Mouse (Mus musculus) brain, adult 2 months (tissue): ENCODE results near the gene Bpifb3.

ENCODE experiments used
- DNase-seq: peaks from one replicate; pipeline ENCODE4 v3.0.0; 2011; ENCODE audit warnings: low read depth, low spot score

The Bpifb3 gene

DNA sequence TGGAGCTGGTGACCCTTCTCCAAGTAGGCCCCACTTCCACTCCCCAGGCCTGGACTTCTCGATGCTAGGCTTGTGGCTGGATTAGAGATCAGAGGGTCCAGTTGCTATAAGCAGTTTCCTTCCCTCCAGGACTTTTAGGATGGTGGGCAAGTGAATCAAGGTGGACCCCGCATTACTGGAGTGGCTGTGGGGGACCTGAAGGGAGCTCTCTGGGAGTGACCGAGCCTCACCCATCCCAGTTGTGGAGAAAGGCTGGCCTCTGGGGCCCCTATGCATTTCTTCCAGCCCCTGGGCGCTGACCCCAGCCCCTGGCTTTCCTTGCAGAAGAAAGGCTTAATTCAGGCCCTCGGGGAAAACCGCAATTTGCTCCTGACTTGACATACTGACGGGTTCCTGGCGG lies at the start of gene Bpifb3:
Gene Bpifb3 (plus strand): TSS at position 301 of the 400 bp plus-strand sequence.
- no peak for DNase-seq

- no peak for DNase-seq
Measured at GRCm38 (mm10) chr2:153870984-153871383, 47.0 kb upstream of the Bpifb3 start, which contains the start of gene Sun5. Gene Sun5 (minus strand): TSS chr2:153871084.

DNA sequence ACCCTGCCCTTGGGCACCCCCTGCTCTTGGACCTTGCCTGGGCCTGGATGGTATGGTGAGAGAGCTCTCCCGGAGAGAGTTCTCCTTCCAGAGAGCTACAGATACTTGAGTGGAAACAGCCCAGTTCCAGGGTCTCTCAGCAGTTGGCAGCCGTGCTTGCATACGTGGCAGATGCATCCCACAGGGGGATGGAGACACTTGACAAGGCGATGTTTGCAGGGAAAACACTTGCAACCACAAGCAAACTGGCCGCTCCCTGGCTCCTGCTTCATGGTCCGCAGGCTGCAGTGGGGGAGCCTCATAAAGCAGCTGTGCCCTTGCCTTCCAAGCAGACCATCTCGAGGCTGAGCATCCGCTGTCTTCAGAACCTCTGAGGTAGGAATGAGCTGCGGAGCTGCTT lies 43.3 kb upstream of the Bpifb3 start, which contains the start of gene Bpifb2:
Gene Bpifb2 (plus strand): TSS at position 301 of the 400 bp plus-strand sequence.
- DNase-seq: no peak

- DNase-seq: peak; percentile 29
Measured at GRCm38 (mm10) chr2:153899111-153899510, 18.9 kb upstream of the Bpifb3 start.

DNA sequence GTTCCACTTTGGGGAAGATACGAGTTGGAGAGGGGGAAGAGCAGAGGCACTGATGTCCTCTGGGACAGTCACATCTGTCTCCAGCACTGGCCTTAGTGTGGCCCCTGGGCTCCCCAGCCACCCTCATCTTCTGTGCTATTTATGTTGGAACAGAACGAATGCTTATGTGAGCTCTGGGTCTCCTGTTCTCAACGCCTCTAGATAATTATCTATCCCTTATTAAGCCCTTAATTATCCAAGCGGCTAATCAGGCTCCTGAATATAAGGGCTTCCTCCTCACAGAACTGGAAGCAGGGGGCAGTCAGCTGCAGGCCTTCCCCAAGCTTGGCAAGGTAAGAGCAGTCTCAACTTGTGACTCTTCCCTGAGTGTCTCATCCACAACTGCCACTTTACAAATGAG lies 17.9 kb upstream of the Bpifb3 start, which contains the start of gene Bpifb6:
Gene Bpifb6 (plus strand): TSS at position 301 of the 400 bp plus-strand sequence.
- DNase-seq: no peak

- DNase-seq: peak; percentile 88
Measured at GRCm38 (mm10) chr2:153902726-153903125, 15.3 kb upstream of the Bpifb3 start.

DNA sequence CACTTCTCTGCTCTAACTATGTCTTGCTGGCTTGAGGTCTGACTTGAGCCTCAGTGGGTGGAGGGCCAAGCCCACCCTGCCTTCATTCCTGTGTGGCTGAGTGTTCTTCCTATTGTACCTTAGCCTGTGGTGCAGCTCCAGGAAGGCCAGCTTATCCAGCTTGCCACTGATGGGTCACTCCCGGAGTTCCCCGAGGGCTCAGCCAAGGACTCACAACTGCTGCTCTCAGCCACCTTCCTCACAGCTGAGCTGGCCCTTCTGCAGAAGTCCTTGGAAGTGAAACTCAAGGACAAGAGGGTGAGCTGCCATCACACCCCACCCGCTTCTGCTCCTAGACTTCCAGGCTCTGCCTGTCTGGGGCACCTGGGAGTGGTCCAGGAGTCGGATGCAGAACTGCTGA lies 11.4 kb upstream of the Bpifb3 start:
- no peak for DNase-seq

DNA sequence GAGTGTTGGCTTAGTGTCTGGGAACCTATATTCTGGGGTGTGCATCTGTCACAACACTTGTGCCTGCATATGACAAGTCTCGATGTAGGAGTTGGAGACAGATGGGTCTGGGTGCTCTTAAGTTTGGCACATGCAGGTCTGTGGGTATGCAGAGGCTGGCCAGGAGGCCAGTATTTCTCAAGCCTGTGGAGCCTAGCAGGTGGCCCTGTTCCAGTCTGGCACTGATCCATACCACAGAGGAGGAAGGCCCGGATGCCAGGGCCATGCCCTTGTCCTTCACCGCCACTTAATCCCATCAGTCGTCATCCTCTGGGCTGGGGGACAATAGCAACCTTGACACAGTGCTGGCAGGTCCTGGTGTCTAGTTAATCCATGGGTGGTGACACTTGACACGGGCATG lies 3.9 kb upstream of the Bpifb3 start:
- peak; percentile 76 for DNase-seq

- DNase-seq: peak; percentile 84
Measured at GRCm38 (mm10) chr2:153921246-153921645, 3.2 kb downstream of the Bpifb3 start.

DNA sequence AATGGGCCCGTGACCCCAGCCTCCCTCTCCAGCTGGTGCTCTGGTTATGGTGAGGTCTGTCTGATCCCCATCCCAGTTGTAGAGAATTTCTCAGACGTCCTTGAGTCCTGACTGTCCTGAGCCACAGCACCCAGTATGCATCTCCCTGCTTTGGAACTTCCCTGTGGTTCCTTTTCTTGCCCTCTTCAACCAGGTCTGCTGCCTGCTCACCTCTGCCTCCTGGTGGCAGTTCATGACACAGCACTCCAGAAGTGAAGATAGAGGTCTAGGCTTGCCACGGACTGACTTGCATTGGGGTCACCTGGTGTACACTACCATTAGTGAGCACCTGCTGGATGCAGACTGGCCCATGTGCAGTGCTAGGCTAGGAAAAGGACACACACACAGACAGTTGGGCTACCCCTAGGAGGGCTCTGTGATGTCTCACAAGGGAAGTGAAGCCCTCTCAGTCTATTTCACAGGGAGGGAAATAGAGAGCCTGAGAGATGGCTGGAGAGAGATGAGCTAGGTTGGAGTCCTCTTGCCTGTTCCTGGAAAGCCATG lies 11.9 kb downstream of the Bpifb3 start:
- peak; percentile 50 for DNase-seq

DNA sequence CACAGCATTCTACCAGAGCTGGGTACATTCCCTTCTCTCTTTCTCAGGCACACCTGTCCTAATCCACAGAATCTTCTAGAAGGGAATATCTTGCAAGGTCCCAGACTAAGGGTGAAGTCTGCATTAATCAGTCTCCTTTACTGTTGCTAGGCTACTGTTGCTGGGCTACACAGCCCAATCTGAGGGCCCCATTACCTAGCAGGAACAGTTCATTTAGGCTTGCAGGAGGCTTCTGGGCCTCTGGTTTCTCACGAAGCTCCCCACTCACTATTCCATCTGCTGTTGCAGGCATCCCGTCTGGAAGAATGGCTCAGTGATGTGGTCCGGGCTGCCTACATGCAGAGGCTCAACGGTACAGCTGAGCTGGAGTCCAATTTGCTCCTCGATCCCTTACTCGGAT lies 13.1 kb downstream of the Bpifb3 start:
- peak; percentile 55 for DNase-seq

DNA sequence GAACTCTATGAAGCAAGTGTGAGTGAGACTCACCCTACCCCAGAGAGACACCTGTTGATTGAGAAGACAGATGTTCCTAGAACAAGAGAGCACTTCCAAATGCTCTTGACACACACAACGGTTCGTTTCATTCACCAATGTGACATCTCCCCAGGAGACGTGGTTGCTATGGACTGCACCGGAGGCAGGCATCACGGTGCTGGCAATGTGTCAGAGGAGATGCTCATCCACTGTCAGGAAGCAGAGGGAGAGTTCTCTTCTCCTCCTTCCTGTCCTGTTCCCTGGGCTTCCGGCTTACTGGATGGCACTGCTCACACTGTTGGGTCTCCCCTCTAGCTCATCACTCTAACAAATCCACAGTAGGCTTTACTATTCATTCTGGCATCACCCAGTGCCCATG lies 15.3 kb downstream of the Bpifb3 start:
- peak; percentile 18 for DNase-seq

DNA sequence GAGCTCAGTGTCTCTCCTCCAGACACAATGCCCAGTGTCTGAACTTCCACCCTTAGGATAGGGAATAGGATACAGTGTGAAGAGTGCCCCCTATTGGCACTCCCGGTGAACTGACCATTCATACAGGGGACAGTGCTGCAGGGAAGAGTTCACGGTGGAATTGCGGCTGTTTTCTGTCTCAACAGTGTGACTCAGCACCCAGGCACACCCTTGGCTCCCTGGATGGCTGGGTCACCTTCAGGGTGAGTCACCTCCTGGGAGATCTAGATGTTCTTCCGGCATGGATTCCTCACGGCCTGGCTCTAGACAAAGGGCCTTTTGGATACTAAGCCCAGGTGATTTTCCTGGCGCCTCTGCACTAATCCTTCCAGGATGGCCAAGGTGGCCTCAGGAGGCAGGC lies 17.3 kb downstream of the Bpifb3 start:
- no peak for DNase-seq

DNA sequence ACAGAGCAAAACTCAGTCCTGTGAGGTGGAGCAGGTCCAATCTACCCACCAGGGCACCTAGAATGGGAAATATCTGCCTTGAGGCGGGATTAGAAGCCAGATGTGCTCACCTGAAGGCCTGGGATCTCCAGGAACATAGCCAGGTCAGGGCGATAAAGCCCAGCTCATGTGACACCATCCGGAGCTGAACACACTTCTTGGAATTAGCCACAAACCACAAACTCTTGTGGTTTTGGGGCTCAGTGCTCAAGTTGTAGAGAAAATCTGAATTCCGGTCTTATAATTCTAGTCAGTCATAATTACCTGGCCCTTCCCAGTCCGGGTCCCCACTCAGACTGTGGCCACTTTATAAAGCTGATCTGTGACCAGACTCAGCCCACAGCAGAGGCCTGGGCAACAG lies 19.8 kb downstream of the Bpifb3 start, which contains the start of gene Bpifb4:
Gene Bpifb4 (plus strand): TSS at position 370 of the 400 bp plus-strand sequence.
- no peak for DNase-seq

DNA sequence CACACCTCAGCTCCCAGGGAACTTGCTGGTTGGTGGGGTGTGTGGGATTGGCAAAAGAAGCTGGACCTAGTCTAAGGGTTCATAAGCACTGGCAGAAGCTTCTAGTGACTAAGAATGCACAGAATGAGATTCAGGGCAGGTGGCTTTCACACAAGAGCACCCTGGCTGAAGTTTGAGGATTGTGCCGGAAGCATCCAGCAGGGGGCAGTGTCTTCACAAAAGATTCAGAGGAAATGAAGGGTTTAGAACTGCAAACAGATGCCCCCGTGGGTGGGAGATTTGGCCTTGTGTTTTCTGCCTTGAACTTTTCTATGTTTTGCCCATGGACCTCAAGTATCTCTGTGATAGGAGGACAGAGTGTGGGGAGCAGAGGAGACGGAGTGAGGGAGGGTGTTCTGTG lies 25.5 kb downstream of the Bpifb3 start:
- peak; percentile 79 for DNase-seq

- DNase-seq: no peak
Measured at GRCm38 (mm10) chr2:153944567-153944966, 26.5 kb downstream of the Bpifb3 start.

DNA sequence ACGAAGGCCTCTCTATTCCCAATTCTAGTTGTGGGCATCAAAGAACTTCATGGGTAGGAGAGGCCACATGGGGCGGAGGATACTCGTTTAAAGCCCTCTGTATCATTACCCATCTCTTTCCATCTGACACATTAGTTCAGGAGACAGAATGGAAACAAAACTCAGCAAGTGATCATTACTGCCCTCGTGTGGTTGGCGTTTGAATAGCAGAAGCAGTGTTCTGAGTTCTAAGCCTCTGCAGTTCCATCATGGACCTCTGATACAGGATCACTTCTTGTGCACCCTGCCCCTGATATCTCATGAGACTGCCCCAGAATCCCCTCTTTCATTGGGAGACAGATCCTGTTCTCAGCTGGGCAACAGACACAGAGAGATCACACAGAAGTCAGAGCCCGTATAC lies 34.9 kb downstream of the Bpifb3 start:
- peak; percentile 78 for DNase-seq

DNA sequence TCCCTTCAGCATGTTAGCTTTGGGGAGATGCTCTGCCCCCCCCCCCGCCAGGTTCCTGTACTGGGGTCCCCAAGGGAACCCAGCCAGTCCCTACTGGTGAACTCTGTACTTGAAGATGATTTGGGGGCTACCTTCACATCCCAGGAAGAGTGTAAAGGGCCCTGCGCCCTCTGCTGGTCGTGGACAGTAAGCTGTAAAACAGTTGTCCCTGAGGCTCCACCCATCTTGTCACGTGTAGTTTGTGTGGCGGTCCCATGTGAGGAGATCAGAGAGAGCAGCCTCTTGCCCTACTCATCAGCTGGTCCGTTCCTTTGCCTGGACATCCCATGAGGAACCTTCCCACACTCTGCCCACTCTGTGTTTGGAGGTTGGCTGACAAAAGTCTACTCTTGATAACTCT lies 35.8 kb downstream of the Bpifb3 start:
- DNase-seq: peak; percentile 54

- peak; percentile 91 for DNase-seq
Measured at GRCm38 (mm10) chr2:153962821-153963331, 44.8 kb downstream of the Bpifb3 start.

GRCm38 (mm10) chr2:153963334-153963733 lies 45.3 kb downstream of the Bpifb3 start:
- peak; percentile 97 for DNase-seq

DNA sequence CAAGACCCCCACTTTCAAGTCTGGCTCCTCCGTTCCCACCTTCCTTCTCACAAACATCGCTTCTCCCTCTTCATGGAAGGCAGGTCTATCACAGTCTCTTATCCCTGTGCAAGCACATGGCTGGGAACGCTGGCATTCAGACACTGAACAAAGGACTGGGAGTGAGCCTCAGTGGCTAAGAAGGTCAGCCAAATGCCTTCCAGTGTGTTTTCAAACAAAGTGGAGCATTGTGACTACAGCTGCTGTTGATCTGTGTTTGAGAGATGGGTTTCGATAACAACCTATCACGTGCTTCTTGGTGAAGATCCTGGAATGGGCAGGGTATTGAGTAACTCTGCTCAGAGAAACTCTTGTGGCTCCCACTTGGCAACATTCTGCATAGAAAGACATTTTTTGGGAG lies 52.2 kb downstream of the Bpifb3 start:
- peak; percentile 90 for DNase-seq

DNA sequence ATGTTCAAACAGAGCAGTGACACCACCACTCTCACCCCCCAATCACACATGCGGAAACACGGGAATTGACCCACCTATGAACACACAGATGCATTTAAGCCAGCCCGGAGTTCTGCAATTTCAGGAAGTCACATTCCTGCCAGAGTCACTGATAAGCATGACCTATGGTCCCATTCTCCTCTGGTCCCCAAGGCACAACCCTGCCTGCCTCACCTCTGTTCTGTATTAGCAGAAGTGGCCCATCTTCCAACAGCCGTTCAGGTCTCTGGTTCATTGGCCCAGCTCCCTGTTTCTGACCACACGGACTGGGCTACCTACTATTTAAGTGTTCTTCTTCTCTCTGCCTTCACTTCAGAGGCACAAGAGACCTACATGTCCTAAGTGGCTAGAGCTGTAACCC lies 56.6 kb downstream of the Bpifb3 start, which contains the start of gene Bpifa6:
Gene Bpifa6 (plus strand): TSS at position 364 of the 400 bp plus-strand sequence.
- DNase-seq: no peak
